Comparison of ENCODE assay signal across 1 mouse cellular context in genomic region chr11:102186235-102186634, GRCm38 (mm10).
A peak's percentile ranks its signal among the peaks of the same experiment; 100 is the strongest.
TF ChIP-seq lines count a peak whose summit lies in the region.

No protein-coding gene starts in this region.

TF ChIP-seq in CH12.LX, 34 proteins besides CTCF, POLR2A, EP300 and RAD21:
- TF ChIP-seq ZMIZ1 (IDR thresholded peaks at IDR 0.05; ENCODE audit: low read depth, low read length) (no peak), MXI1 (IDR thresholded peaks at IDR 0.05; ENCODE audit: low read depth, low read length) (peak; percentile 16; the same call in 1 of the 2 replicates)
